Mouse (Mus musculus): ENCODE data around the gene Prkag1. TPM values are rescaled to one million over a fixed set of nuclear protein-coding genes. Genes with fewer than 3 reads are reported as not detected.

The Prkag1 gene
- 92.2 and 94.6 TPM in 2 replicates for polyA plus RNA-seq (2015; fragmentation: Nextera tagmentation; extraction: Ambion mirVana)

DNA sequence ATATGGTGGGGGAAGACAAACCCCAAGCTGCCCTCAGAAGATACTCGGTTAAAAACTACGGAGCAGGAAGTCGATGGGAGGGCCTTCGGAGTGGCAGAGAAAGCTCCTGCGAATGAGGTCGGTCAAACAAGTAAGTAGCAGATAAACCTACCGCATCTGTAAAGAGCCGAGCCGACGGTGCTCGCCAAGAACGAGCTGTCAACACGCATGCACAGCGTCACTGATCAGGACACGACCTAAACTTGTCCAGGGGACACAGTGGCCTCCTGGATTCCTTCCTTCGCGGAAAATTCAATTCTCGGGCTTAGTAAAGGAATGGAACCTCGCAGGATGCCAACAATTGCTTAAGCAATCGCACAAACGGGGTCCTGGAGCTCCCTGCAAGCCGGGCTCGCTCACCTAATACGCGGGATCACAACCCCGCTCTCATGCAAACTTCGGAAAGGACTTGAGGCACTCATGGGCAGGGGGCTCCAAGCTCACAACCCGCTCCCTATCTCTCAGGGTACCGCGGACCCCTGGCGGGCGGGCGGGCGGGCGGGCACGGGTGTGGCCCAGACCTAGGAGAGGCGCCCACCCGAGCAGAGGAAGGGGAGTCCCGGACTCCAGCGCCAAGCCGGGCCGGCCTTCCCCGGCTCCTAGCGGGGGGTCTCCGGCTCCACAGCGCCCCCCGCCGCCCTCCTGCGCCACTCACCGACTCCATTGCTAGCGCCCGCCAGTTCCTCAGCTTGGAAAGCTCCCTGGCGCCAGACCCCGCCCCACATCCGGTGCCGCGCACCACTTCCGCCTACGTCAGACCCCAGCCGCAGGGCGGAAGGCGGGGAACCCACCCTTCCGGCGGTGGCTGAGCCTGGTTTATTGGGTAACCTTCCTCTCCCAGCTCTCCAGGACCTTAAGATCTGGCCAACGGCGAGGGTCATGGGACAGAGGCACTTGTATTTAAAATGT, at the start of gene Prkag1:
Gene Prkag1, minus strand, starts transcription at position 786 of the 948 bp plus-strand sequence.
- 1% methylated on average over 58 of the region's 66 CpGs for WGBS
- Histone ChIP-seq H3K4me3 (ENCODE audit: low read length) (peak within 1 kb of the TSS; percentile 80), H3K9me3 (ENCODE audit: control insufficient read depth, low read length) (no peaks in the 10 kb centered on the region), H3K27ac (ENCODE audit: low read length) (peak within 1 kb of the TSS; percentile 93), H3K36me3 (ENCODE audit: control insufficient read depth, insufficient read depth, low read length) (peaks cover 15% of the 10 kb centered on the region), H3K9ac (ENCODE audit: low read depth, low read length) (peak within 1 kb of the TSS; percentile 89), H3K4me2 (ENCODE audit: low read depth, low read length) (peak within 1 kb of the TSS; percentile 62), H3K27me3 (replicated peaks; ENCODE audit: control insufficient read depth, insufficient read depth, low read length) (no peaks in the 10 kb centered on the region), H3K4me1 (ENCODE audit: control insufficient read depth, insufficient read depth, low read length) (peaks cover 9% of the 10 kb centered on the region; the same call in 1 of the 2 replicates)
- ATAC-seq = peak; percentile 96

- H3K36me3 ChIP-seq (ENCODE audit: control insufficient read depth, insufficient read depth, low read length) = no peaks in the 10 kb centered on the region
- no peak overlapping the region for H3K4me2 ChIP-seq (ENCODE audit: low read depth, low read length)
- ATAC-seq = no peak
- WGBS = 13% methylated on average over 3 of the region's 3 CpGs
- peaks cover 9% of the 10 kb centered on the region for H3K4me1 ChIP-seq (ENCODE audit: control insufficient read depth, insufficient read depth, low read length)
- no peaks in the 10 kb centered on the region for H3K27me3 ChIP-seq (replicated peaks; ENCODE audit: control insufficient read depth, insufficient read depth, low read length)
- no peak overlapping the region for H3K27ac ChIP-seq (ENCODE audit: low read length)
- no peaks in the 10 kb centered on the region for H3K9me3 ChIP-seq (ENCODE audit: control insufficient read depth, low read length)
- H3K4me3 ChIP-seq (ENCODE audit: low read length) = no peak overlapping the region
- no peak overlapping the region for H3K9ac ChIP-seq (ENCODE audit: low read depth, low read length)
Observed at GRCm38 (mm10) chr15:98877331-98877730, 46.0 kb upstream of the Prkag1 start.

DNA sequence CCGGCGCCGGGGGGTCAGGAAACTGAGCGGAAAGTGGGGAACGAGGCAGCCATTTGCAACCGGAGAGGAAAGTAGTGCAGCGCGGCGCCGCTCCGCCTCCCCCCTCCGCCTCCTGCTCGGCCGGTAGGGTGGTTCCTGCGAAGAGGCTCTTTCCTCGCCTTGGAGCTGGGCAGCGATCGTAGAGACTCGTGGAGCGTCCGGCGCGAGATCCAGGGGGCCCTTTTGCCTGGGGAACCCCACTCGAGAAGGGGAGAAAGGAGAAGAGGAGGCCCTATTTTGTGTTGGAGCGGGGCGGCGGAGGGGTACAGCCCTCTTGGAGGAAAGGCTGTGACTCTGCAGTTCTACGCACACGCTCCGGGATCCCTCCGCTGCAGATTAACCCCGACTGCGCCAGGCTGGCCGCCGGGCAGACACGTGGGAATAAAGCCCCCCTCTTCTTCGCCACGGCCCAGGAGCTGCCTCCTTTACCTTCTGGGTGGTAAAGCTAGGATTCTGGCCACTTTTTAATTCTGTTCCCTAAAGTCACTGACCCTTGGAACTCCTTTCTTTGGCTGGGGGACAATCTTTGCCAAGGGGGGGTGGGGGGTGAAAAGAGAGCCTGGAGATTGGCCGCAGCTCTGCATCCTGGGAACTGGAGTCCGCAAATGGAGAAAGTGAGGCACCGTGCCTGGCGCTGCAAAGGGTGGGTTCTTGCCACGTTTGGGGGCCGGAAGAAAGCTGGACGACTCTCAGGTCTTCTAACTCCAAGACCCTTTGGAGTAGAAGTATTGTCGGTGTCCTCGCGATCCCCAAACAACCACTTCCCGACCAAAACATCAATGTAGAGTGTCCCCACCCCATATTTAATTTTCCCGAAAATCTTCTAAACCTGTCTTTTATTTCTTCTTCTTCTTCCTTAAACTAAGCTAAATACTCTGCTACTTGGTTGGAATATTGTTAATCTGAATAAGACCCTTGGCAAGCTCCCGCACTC, 40.9 kb upstream of the Prkag1 start:
- H3K4me2 ChIP-seq (ENCODE audit: low read depth, low read length) = peak overlapping the region; percentile 69
- H3K4me3 ChIP-seq (ENCODE audit: low read length) = peak overlapping the region; percentile 72
- H3K36me3 ChIP-seq (ENCODE audit: control insufficient read depth, insufficient read depth, low read length) = no peaks in the 10 kb centered on the region
- H3K4me1 ChIP-seq (ENCODE audit: control insufficient read depth, insufficient read depth, low read length) = peaks cover 25% of the 10 kb centered on the region
- peak; percentile 71 for ATAC-seq
- H3K27ac ChIP-seq (ENCODE audit: low read length) = peak overlapping the region; percentile 97
- peak overlapping the region; percentile 90 for H3K9ac ChIP-seq (ENCODE audit: low read depth, low read length)
- 1% methylated on average over 48 of the region's 51 CpGs for WGBS
- H3K9me3 ChIP-seq (ENCODE audit: control insufficient read depth, low read length) = no peaks in the 10 kb centered on the region
- no peaks in the 10 kb centered on the region for H3K27me3 ChIP-seq (replicated peaks; ENCODE audit: control insufficient read depth, insufficient read depth, low read length)

- peak; percentile 50 for ATAC-seq
- Histone ChIP-seq H3K4me3 (ENCODE audit: low read length) (peak within 1 kb of the TSS; percentile 72), H3K9ac (ENCODE audit: low read depth, low read length) (peak within 1 kb of the TSS; percentile 90), H3K27me3 (replicated peaks; ENCODE audit: control insufficient read depth, insufficient read depth, low read length) (no peaks in the 10 kb centered on the region), H3K9me3 (ENCODE audit: control insufficient read depth, low read length) (no peaks in the 10 kb centered on the region), H3K36me3 (ENCODE audit: control insufficient read depth, insufficient read depth, low read length) (peaks cover under 1% of the 10 kb centered on the region; the same call in 1 of the 2 replicates), H3K27ac (ENCODE audit: low read length) (peak within 1 kb of the TSS; percentile 97), H3K4me1 (ENCODE audit: control insufficient read depth, insufficient read depth, low read length) (peaks cover 25% of the 10 kb centered on the region), H3K4me2 (ENCODE audit: low read depth, low read length) (peak within 1 kb of the TSS; percentile 97)
- under 1% methylated on average over 80 of the region's 94 CpGs for WGBS
Observed at GRCm38 (mm10) chr15:98871070-98871915, 40.0 kb upstream of the Prkag1 start, which contains the start of gene Kmt2d. TSS of gene Kmt2d (minus strand) at chr15:98871204.

DNA sequence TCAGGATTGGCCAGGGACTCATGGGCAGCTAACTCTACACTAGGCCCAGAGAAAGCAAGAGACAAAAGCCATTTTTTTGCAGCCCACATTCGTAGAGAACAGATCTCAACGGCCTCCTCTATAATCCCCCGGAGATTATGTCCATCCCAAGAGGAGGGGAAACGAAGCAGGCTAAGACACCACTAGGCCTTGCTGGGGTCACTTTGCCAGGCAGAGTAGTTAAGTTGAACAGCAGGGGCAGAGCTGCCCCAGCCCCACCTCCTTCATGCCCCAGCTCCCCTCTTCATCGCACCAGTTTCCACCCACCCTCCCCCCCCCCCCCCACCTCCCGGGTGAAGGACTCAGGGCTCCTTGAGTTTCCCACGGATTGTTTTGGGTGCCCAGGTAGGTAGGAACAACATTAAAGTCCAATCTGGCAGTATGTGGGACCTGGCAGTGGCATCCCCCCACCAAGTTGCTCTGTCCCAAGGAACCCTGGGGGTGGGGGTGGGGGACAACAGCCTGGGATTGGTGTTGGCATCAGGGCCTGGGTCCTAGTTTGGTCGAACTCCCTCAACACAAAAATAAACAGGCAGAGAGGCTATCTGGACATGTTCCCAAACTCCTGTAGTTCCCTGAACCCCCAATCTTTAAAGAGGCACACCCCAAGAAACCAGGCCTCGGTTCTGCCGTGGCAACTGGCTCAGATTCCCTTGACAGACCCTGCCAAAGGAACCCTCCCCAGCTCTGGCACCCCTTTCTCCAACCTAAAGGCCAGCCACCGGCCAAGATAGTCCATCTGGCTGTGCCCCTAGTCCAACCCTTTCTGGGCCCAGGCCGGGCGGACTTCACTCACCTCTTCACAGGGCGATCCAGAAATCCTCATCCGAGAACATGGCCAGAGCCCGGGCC, 39.1 kb upstream of the Prkag1 start:
- peak overlapping the region; percentile 90 for H3K9ac ChIP-seq (ENCODE audit: low read depth, low read length)
- H3K27ac ChIP-seq (ENCODE audit: low read length) = peak overlapping the region; percentile 97
- peak overlapping the region; percentile 72 for H3K4me3 ChIP-seq (ENCODE audit: low read length)
- H3K4me2 ChIP-seq (ENCODE audit: low read depth, low read length) = peak overlapping the region; percentile 97
- H3K4me1 ChIP-seq (ENCODE audit: control insufficient read depth, insufficient read depth, low read length) = peaks cover 25% of the 10 kb centered on the region
- H3K36me3 ChIP-seq (ENCODE audit: control insufficient read depth, insufficient read depth, low read length) = peaks cover 9% of the 10 kb centered on the region
- under 1% methylated on average over 16 of the region's 16 CpGs for WGBS
- no peaks in the 10 kb centered on the region for H3K9me3 ChIP-seq (ENCODE audit: control insufficient read depth, low read length)
- ATAC-seq = no peak
- no peaks in the 10 kb centered on the region for H3K27me3 ChIP-seq (replicated peaks; ENCODE audit: control insufficient read depth, insufficient read depth, low read length)

DNA sequence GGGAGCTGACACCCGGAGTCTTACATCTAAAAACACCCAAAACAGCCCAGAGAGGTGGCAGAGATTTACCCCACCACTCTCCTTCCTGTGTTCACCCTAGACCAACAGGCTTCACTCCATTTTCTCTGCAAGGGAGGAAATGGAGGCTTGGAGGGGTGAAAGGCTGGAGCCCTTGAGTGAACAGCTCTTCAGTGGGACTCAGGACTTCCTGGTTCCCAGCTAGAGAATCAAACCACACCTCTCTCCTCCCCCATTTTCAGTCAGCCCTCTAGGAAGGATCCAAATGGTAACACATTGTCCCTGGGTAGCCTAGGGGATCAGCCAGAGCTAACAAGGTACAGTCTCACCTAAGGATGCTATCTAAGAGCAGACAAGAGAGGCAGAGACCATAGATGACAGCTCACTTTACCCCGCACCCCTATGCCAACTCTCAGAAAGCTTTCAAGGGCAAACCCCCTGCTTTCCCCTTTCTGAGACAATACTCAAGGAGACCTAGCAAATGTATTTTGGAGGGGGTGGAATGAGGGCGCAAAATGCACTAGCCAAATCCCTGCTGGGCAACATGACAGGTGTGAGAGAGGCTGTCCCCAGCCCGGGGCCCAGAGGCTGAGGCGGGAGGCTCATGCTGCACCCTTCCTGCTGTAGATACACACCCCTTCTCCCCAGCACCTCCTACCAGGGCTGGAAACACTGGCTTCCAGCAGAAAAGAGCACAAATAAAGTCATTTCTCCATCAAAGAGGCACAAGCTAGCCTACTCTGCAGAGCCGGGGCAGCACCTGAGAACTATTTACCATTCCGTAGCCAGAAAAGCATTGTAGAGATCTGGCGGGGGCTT, 38.2 kb upstream of the Prkag1 start:
- H3K36me3 ChIP-seq (ENCODE audit: control insufficient read depth, insufficient read depth, low read length) = peaks cover 10% of the 10 kb centered on the region
- H3K4me1 ChIP-seq (ENCODE audit: control insufficient read depth, insufficient read depth, low read length) = peaks cover 25% of the 10 kb centered on the region
- peak overlapping the region; percentile 97 for H3K27ac ChIP-seq (ENCODE audit: low read length)
- WGBS = 5% methylated on average over 8 of the region's 8 CpGs
- no peaks in the 10 kb centered on the region for H3K9me3 ChIP-seq (ENCODE audit: control insufficient read depth, low read length)
- peak; percentile 28; the same call in 1 of the 2 replicates for ATAC-seq
- peak overlapping the region; percentile 72 for H3K4me3 ChIP-seq (ENCODE audit: low read length)
- H3K27me3 ChIP-seq (replicated peaks; ENCODE audit: control insufficient read depth, insufficient read depth, low read length) = no peaks in the 10 kb centered on the region
- H3K9ac ChIP-seq (ENCODE audit: low read depth, low read length) = peak overlapping the region; percentile 90
- peak overlapping the region; percentile 97 for H3K4me2 ChIP-seq (ENCODE audit: low read depth, low read length)

DNA sequence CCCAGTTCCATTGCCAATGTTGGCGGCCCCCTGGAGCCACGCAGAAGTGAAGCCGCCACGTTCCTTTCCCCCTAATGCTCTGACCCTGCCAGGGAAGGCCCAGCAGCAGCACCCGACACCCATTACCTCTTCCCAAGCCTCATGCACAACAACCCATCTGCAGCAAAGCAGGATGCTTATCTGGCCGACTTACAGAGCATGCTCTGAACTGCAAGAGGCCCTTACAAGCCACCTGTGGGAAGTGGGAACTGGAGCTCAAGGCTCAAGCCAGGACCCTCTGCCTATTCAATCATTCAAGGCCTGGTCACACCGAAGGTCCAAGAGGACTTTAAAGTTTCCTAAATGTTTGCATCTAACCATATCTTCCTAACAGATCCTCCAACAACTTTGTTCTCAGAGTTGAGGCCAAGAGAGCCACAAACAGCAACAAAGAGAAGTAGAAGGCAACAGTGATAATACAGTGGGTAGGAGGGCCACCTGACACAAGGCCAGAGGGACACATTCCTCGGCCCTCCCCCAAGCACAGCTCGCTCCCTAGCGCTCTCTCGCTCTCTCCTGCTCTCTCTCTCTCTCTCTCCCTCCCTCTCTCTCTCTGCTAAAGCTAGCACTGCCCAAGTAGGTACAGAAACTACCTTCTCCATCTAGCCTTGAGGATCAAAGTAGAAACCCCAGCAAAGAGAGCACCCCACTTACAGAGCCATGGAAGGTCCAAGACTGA, 37.2 kb upstream of the Prkag1 start:
- H3K27ac ChIP-seq (ENCODE audit: low read length) = peak overlapping the region; percentile 28; the same call in 1 of the 2 replicates
- 31% methylated on average over 11 of the region's 11 CpGs for WGBS
- ATAC-seq = no peak

More for the DNA sequence above, 37.2 kb upstream of the Prkag1 start:
- Histone ChIP-seq H3K4me3 (ENCODE audit: low read length) (peak overlapping the region; percentile 72), H3K36me3 (ENCODE audit: control insufficient read depth, insufficient read depth, low read length) (peaks cover 10% of the 10 kb centered on the region), H3K4me1 (ENCODE audit: control insufficient read depth, insufficient read depth, low read length) (peaks cover 25% of the 10 kb centered on the region), H3K4me2 (ENCODE audit: low read depth, low read length) (peak overlapping the region; percentile 97), H3K27me3 (replicated peaks; ENCODE audit: control insufficient read depth, insufficient read depth, low read length) (no peaks in the 10 kb centered on the region), H3K9ac (ENCODE audit: low read depth, low read length) (peak overlapping the region; percentile 90), H3K9me3 (ENCODE audit: control insufficient read depth, low read length) (no peaks in the 10 kb centered on the region)

Data from intestine, embryonic 16.5 days (tissue).